Mouse (Mus musculus): ENCODE measurements around the gene Gsdma2.

GRCm38 (mm10) chr11:98682811-98683210, 36.3 kb downstream of the Gsdma2 start:
- TF ChIP-seq CTCF (IDR thresholded peaks at IDR 0.05; ENCODE audit: low read depth, low read length) (no peak), TAL1 (conservative IDR thresholded peaks at IDR 0.05; ENCODE audit: low read depth, low read length) (no peak)
